Mouse (Mus musculus): ENCODE data around the gene Ccdc84.

The Ccdc84 gene

GRCm38 (mm10) chr9:44361190-44361917 is 57.0 kb downstream of the Ccdc84 start, which contains the start of gene Vps11:
Vps11 (minus strand) TSS chr9:44361670.
- H3K4me1 ChIP-seq (replicated peaks; ENCODE audit: low read depth, low read length): peaks cover 19% of the 10 kb centered on the region

More at GRCm38 (mm10) chr9:44361190-44361917, 57.0 kb downstream of the Ccdc84 start, which contains the start of gene Vps11:
- Histone ChIP-seq H3K4me3 (replicated peaks; ENCODE audit: low read length) (peak within 1 kb of the TSS; percentile 97), H3K36me3 (ENCODE audit: insufficient read depth, low read length) (peaks cover 37% of the 10 kb centered on the region), H3K9me3 (ENCODE audit: low read length) (no peaks in the 10 kb centered on the region), H3K27me3 (ENCODE audit: insufficient read depth, low read length) (no peaks in the 10 kb centered on the region)
- no peak for TF ChIP-seq NANOG (IDR thresholded peaks at IDR 0.05; ENCODE audit: borderline replicate concordance, low read length)
